Mouse (Mus musculus): Measurements from ENCODE around the gene Cdk10. TPM values are rescaled to one million over a fixed set of nuclear protein-coding genes. Genes with fewer than 3 reads are reported as not detected.

Gene Cdk10
- polyA plus RNA-seq (2014; fragmentation: Illumina TruSeq; extraction: RNeasy Lipid Tissue Mini Kit (QIAGEN cat#74804); ENCODE audit: low replicate concordance) = 1.6 TPM

GRCm38 (mm10) chr8:123224278-123225266, at the start of gene Cdk10:
Cdk10 (plus strand) TSS chr8:123224842.

GRCm38 (mm10) chr8:123185566-123186409, 38.9 kb upstream of the Cdk10 start, which contains the start of gene Dpep1:
Dpep1 (plus strand) TSS chr8:123186242.

GRCm38 (mm10) chr8:123212321-123213117, 12.1 kb upstream of the Cdk10 start, which contains the start of the genes Chmp1a and Spata33:
Chmp1a (minus strand) TSS chr8:123212763.
Spata33 (plus strand) TSS chr8:123212832.

GRCm38 (mm10) chr8:123235520-123236497, 11.2 kb downstream of the Cdk10 start, which contains the start of gene Spata2l:
Spata2l (minus strand) TSS chr8:123236233.

GRCm38 (mm10) chr8:123254099-123254885, 29.6 kb downstream of the Cdk10 start, which contains the start of the genes Zfp276 and Vps9d1:
Zfp276 (plus strand) TSS chr8:123254195.
Vps9d1 (minus strand) TSS chr8:123254348.

Other genes with a start within 250 kb of the Cdk10 start
- 48.6 TPM for gene Ankrd11, start 182.6 kb upstream of the Cdk10 start, polyA plus RNA-seq (2014; fragmentation: Illumina TruSeq; extraction: RNeasy Lipid Tissue Mini Kit (QIAGEN cat#74804); ENCODE audit: low replicate concordance)
- gene Spg7, start 161.9 kb upstream of the Cdk10 start, polyA plus RNA-seq (2014; fragmentation: Illumina TruSeq; extraction: RNeasy Lipid Tissue Mini Kit (QIAGEN cat#74804); ENCODE audit: low replicate concordance) = 21.2 TPM
- gene Rpl13, start 122.5 kb upstream of the Cdk10 start, polyA plus RNA-seq (2014; fragmentation: Illumina TruSeq; extraction: RNeasy Lipid Tissue Mini Kit (QIAGEN cat#74804); ENCODE audit: low replicate concordance) = 16.3 TPM
- not detected for gene Cpne7, start 107.5 kb upstream of the Cdk10 start, polyA plus RNA-seq (2014; fragmentation: Illumina TruSeq; extraction: RNeasy Lipid Tissue Mini Kit (QIAGEN cat#74804); ENCODE audit: low replicate concordance)
- not detected for gene Sult5a1, start 66.5 kb upstream of the Cdk10 start, polyA plus RNA-seq (2014; fragmentation: Illumina TruSeq; extraction: RNeasy Lipid Tissue Mini Kit (QIAGEN cat#74804); ENCODE audit: low replicate concordance)
- 22.8 TPM for gene Dpep1, start 38.6 kb upstream of the Cdk10 start, polyA plus RNA-seq (2014; fragmentation: Illumina TruSeq; extraction: RNeasy Lipid Tissue Mini Kit (QIAGEN cat#74804); ENCODE audit: low replicate concordance)
- gene Chmp1a, start 12.1 kb upstream of the Cdk10 start, polyA plus RNA-seq (2014; fragmentation: Illumina TruSeq; extraction: RNeasy Lipid Tissue Mini Kit (QIAGEN cat#74804); ENCODE audit: low replicate concordance) = 4.3 TPM
- not detected for gene Spata33, start 12.0 kb upstream of the Cdk10 start, polyA plus RNA-seq (2014; fragmentation: Illumina TruSeq; extraction: RNeasy Lipid Tissue Mini Kit (QIAGEN cat#74804); ENCODE audit: low replicate concordance)
- gene Spata2l, start 11.4 kb downstream of the Cdk10 start, polyA plus RNA-seq (2014; fragmentation: Illumina TruSeq; extraction: RNeasy Lipid Tissue Mini Kit (QIAGEN cat#74804); ENCODE audit: low replicate concordance) = not detected
- 1.4 TPM for gene Zfp276, start 29.4 kb downstream of the Cdk10 start, polyA plus RNA-seq (2014; fragmentation: Illumina TruSeq; extraction: RNeasy Lipid Tissue Mini Kit (QIAGEN cat#74804); ENCODE audit: low replicate concordance)
- gene Vps9d1, start 29.5 kb downstream of the Cdk10 start, polyA plus RNA-seq (2014; fragmentation: Illumina TruSeq; extraction: RNeasy Lipid Tissue Mini Kit (QIAGEN cat#74804); ENCODE audit: low replicate concordance) = 0.89 TPM
- 0.89 TPM for gene Fanca, start 93.7 kb downstream of the Cdk10 start, polyA plus RNA-seq (2014; fragmentation: Illumina TruSeq; extraction: RNeasy Lipid Tissue Mini Kit (QIAGEN cat#74804); ENCODE audit: low replicate concordance)
- gene Spire2, start 107.9 kb downstream of the Cdk10 start, polyA plus RNA-seq (2014; fragmentation: Illumina TruSeq; extraction: RNeasy Lipid Tissue Mini Kit (QIAGEN cat#74804); ENCODE audit: low replicate concordance) = 0.26 TPM
- 128 TPM for gene Tcf25, start 148.9 kb downstream of the Cdk10 start, polyA plus RNA-seq (2014; fragmentation: Illumina TruSeq; extraction: RNeasy Lipid Tissue Mini Kit (QIAGEN cat#74804); ENCODE audit: low replicate concordance)
- gene Mc1r, start 182.3 kb downstream of the Cdk10 start, polyA plus RNA-seq (2014; fragmentation: Illumina TruSeq; extraction: RNeasy Lipid Tissue Mini Kit (QIAGEN cat#74804); ENCODE audit: low replicate concordance) = not detected
- gene Tubb3, start 186.6 kb downstream of the Cdk10 start, polyA plus RNA-seq (2014; fragmentation: Illumina TruSeq; extraction: RNeasy Lipid Tissue Mini Kit (QIAGEN cat#74804); ENCODE audit: low replicate concordance) = 0.30 TPM
- gene Def8, start 198.7 kb downstream of the Cdk10 start, polyA plus RNA-seq (2014; fragmentation: Illumina TruSeq; extraction: RNeasy Lipid Tissue Mini Kit (QIAGEN cat#74804); ENCODE audit: low replicate concordance) = 1.8 TPM